Mouse (Mus musculus) lung, adult 2 months (tissue): ENCODE measurements around the gene Immp2l. TPM values are rescaled to one million over a fixed set of nuclear protein-coding genes. Genes with fewer than 3 reads are reported as not detected.

Source experiments
- DNase-seq: peaks from one replicate; pipeline ENCODE4 v3.0.0; 2022
- H3K4me1 ChIP-seq: fragments of 200-500 bp; 2 replicates; pipeline ENCODE4 v1.6.1; 2011; ENCODE audit warnings: low read length; ENCODE audit not compliant: control insufficient read depth, insufficient read depth
- H3K4me3 ChIP-seq: fragments of 200-500 bp; replicated peaks from 2 replicates; pipeline ENCODE3; 2011; ENCODE audit warnings: low read depth, mild to moderate bottlenecking, control low read depth, low read length; ENCODE audit errors: extremely low read depth
- CTCF ChIP-seq: fragments of 200-500 bp; IDR thresholded peaks from 2 replicates; pipeline ENCODE4 v1.5.1; 2011; ENCODE audit warnings: mild to moderate bottlenecking, low read length, control low read depth; ENCODE audit not compliant: insufficient read depth
- POLR2A ChIP-seq: fragments of 200-500 bp; IDR thresholded peaks from 2 replicates; pipeline ENCODE4 v1.6.1; 2011; ENCODE audit warnings: low read depth, mild to moderate bottlenecking, control low read depth, low read length, borderline replicate concordance; ENCODE audit errors: extremely low read depth
- WGBS: fragments of 180-500 bp; shearing (Covaris S2); methylation state at CpG from one replicate; pipeline ENCODE4 v1.1.7; 2018; 5-methylcytosine and 5-hydroxymethylcytosine counted together
- polyA plus RNA-seq: library from polyadenylated mRNA; depleted of rRNA; stranded (reverse); fragments of >200 nt; gene quantifications from 2 replicates; pipeline ENCODE4 v1.2.3, GENCODE M21; 2012

Gene Immp2l
- polyA plus RNA-seq, 1 experiment: 1.5 TPM

DNA sequence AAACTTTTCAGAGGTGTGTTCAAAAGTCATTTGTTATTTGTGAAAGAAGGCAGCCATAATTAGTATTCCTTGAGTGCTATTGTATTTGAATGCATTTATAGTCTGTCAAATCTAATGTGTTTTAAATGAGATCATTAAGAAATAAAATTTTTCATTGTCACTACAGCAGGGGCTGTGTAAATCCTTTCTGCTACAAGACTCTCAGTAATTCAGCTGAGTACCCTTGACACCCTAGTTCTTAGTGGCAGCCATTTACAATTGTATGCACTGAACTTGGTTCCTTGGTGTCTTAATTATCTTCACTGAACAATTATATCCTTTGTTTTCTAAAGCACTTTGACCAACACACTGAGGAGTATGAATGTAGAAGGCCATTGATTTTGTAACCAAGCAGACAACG lies 146.2 kb downstream of the Immp2l start:
- Histone ChIP-seq H3K4me1 (no peaks in the 10 kb centered on the region), H3K4me3 (no peak overlapping the region)
- DNase-seq: no peak
- TF ChIP-seq POLR2A (no peak), CTCF (no peak)
- 75% methylated on average over 1 of the region's 1 CpGs for WGBS

GRCm38 (mm10) chr12:41182856-41183255 lies 159.0 kb downstream of the Immp2l start:
- DNase-seq: no peak
- no peak overlapping the region for H3K4me3 ChIP-seq
- no peak for TF ChIP-seq POLR2A
- no peak for TF ChIP-seq CTCF
- H3K4me1 ChIP-seq: no peaks in the 10 kb centered on the region

DNA sequence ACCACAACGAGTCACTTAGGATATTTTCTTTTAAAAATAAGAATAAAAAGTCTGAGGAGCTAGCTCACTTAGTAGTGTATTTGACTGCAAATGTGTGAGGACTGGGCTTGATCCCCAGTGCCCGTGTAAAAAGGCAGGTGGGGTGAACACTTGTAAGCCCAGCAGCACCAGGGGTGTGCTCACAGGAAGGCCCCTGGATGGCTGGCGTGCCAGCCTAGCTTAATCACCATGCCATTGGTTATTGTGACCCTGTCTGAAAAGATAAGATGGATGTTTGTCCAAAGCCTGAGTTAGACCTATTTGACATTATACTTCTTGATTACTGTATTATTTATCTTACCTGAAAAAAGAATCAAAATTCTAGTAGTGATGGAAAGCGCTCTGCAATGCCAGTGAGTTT lies 161.2 kb downstream of the Immp2l start:
- TF ChIP-seq POLR2A (no peak), CTCF (no peak)
- DNase-seq: no peak
- no peak overlapping the region for H3K4me3 ChIP-seq
- H3K4me1 ChIP-seq: no peaks in the 10 kb centered on the region
- 77% methylated on average over 4 of the region's 4 CpGs for WGBS

GRCm38 (mm10) chr12:41185509-41185908 lies 161.6 kb downstream of the Immp2l start:
- WGBS: 95% methylated on average over 6 of the region's 6 CpGs
- Histone ChIP-seq H3K4me3 (no peak overlapping the region), H3K4me1 (no peaks in the 10 kb centered on the region)
- no peak for DNase-seq
- no peak for TF ChIP-seq POLR2A
- no peak for TF ChIP-seq CTCF

DNA sequence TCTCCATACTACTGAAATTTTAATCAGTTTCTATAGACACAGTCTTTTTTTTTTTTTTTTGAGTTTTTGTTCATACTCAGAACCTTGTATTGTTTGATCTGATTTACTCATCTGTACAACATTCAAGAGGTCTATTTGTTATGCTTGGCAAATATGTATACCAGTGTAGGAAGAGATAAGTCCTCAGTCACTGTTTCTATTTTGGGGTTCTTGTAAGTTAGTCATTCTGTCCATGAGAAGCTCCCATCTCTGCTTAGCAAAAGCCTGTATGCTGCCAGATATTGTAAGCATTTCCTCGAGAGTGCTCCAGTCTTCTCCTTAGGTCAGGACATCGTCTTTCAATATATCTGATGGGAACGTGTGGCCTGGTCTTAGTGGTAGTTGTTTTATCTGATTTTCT lies 168.9 kb downstream of the Immp2l start:
- TF ChIP-seq CTCF: no peak
- no peak for TF ChIP-seq POLR2A
- WGBS: 28% methylated on average over 3 of the region's 3 CpGs
- Histone ChIP-seq H3K4me1 (no peaks in the 10 kb centered on the region; the same call in none of the 2 replicates), H3K4me3 (no peak overlapping the region)
- DNase-seq: no peak

DNA sequence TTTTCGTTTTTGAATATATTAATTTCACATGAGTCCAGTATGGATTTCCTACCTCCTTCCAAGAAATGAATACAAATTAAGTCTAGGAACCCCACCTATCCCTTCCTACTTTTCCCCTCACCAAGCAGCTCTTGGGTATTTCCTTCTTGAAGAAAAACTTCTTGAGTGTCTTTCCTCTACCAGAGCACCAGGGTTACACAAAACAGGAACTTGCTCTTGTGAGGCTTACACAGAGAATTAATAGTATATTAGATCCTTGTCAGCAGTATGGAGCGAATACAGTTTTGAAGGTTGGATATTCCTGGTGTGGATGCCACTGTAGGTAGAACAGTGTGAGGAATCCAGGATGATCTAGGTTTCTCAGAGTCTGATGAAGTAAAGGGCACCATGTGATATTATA lies 172.5 kb downstream of the Immp2l start:
- 75% methylated on average over 2 of the region's 2 CpGs for WGBS
- TF ChIP-seq CTCF (no peak), POLR2A (no peak)
- Histone ChIP-seq H3K4me1 (no peaks in the 10 kb centered on the region; the same call in none of the 2 replicates), H3K4me3 (no peak overlapping the region)
- no peak for DNase-seq

GRCm38 (mm10) chr12:41215186-41215585 lies 191.3 kb downstream of the Immp2l start:
- H3K4me1 ChIP-seq: no peaks in the 10 kb centered on the region
- TF ChIP-seq CTCF: no peak
- TF ChIP-seq POLR2A: no peak
- WGBS: 26% methylated on average over 1 of the region's 1 CpGs
- no peak overlapping the region for H3K4me3 ChIP-seq
- DNase-seq: no peak

GRCm38 (mm10) chr12:41221893-41222292 lies 198.0 kb downstream of the Immp2l start:
- no peaks in the 10 kb centered on the region for H3K4me1 ChIP-seq
- WGBS: 78% methylated on average over 3 of the region's 3 CpGs

DNA sequence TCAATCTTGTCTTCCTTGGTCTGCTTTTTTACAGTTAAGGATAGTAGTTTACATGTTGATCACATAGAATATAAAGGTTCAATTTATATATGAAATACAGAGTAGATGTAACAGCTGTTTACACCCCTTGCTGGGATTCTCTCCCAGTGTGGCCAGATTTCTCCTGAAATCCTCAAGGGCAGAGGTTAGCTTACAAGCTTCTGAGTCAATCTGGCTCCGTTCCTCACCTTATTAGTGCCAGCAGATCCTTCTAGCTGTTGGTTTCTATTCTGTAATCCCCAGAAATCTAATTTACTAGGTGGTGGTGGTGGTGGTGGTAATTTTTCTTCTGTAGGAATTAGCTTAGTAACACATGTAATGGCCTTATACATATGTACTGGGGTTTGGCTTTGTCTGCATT lies 199.8 kb downstream of the Immp2l start:
- Histone ChIP-seq H3K4me1 (no peaks in the 10 kb centered on the region), H3K4me3 (no peak overlapping the region)
- no peak for DNase-seq
- 70% methylated on average over 1 of the region's 1 CpGs for WGBS
- TF ChIP-seq POLR2A: no peak

More at GRCm38 (mm10) chr12:41221893-41222292, 198.0 kb downstream of the Immp2l start:
- no peak for TF ChIP-seq POLR2A
- no peak for TF ChIP-seq CTCF
- no peak overlapping the region for H3K4me3 ChIP-seq
- DNase-seq: no peak

GRCm38 (mm10) chr12:41224538-41224937 lies 200.6 kb downstream of the Immp2l start:
- WGBS: 75% methylated on average over 4 of the region's 4 CpGs
- no peaks in the 10 kb centered on the region for H3K4me1 ChIP-seq
- no peak overlapping the region for H3K4me3 ChIP-seq
- TF ChIP-seq CTCF (no peak), POLR2A (no peak)
- no peak for DNase-seq

DNA sequence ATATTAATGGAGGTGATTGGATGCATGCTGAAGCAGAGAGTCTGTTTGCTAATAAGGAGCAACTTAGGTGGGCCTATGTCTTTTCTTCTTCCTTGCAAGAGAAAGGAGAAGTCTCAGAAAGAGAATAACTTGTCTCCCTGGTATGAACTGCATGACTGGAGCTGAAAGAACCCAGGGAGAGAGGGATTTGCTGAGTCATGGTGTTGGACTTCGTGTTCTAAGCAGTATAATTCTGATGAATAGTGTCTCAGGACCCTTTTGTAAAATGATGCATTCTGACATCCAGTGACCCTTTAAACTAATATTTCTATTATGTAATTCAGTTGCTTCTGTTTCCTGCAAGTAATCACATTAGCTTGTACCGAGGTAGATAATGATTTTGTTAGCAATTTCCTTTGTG lies 208.1 kb downstream of the Immp2l start:
- TF ChIP-seq CTCF (no peak), POLR2A (no peak)
- no peak overlapping the region for H3K4me3 ChIP-seq
- DNase-seq: no peak
- WGBS: 44% methylated on average over 2 of the region's 2 CpGs
- no peaks in the 10 kb centered on the region for H3K4me1 ChIP-seq

DNA sequence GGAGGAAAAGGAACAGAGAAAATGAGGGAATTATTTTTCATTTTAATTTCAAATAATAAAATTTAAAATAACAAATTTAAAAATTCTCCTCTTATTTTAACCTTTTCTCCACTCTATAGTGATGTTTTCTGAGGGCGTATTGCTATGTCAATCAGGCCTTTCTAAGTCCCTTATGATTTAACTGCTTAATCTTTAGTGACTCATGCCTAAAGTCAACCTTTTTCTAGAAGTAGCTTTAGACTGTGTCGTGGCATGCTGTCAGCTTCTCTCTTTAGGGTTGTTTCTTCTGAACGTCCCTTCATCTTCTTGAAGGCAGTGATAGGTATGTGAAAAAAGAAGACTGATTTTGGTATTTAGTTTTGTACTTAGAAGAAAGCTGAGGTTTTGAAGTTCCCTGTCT lies 214.0 kb downstream of the Immp2l start:
- WGBS: 65% methylated on average over 3 of the region's 3 CpGs
- no peak for TF ChIP-seq POLR2A
- TF ChIP-seq CTCF: no peak

More for the DNA sequence above, 214.0 kb downstream of the Immp2l start:
- no peaks in the 10 kb centered on the region for H3K4me1 ChIP-seq
- H3K4me3 ChIP-seq: no peak overlapping the region
- DNase-seq: no peak
